Mouse (Mus musculus) adrenal gland, postnatal 14 days (tissue): Measurements from ENCODE around the gene Psmd8. TPM values are rescaled to one million over a fixed set of nuclear protein-coding genes. Genes with fewer than 3 reads are reported as not detected.
"Not testable (repeated sequence)": the region's sequence is repeated elsewhere in the genome, so short reads cannot be mapped to it uniquely, and the experiment has no call there.

Experiments used
- DNase-seq: peaks from one replicate; pipeline ENCODE4 v3.0.0; 2021; ENCODE audit warnings: mixed read lengths
- long read RNA-seq, 2 experiments: library from polyadenylated mRNA; stranded (forward); transcript quantifications; one replicate each; pipeline ENCODE4 v2.0.0; 2021
- total RNA-seq: library from RNA; stranded (reverse); gene quantifications from 2 replicates; pipeline ENCODE4 v1.2.3, GENCODE M21; 2021

Psmd8 gene
- total RNA-seq, result 212 and 215 TPM in 2 replicates
- long read RNA-seq, experiment 1, transcript Psmd8-202 (7 exons, 1,391 nt), result major isoform, 254 of 287 reads
- long read RNA-seq, experiment 1, partial matches to known transcripts, result 10 of 287 reads
- long read RNA-seq, experiment 1, other reads (novel, unspliced or antisense), result 23 of 287 reads
- long read RNA-seq, experiment 2, transcript Psmd8-202 (7 exons, 1,391 nt), result major isoform, 169 of 200 reads
- long read RNA-seq, experiment 2, partial matches to known transcripts, result 8 of 200 reads
- long read RNA-seq, experiment 2, other reads (novel, unspliced or antisense), result 22 of 200 reads

DNA sequence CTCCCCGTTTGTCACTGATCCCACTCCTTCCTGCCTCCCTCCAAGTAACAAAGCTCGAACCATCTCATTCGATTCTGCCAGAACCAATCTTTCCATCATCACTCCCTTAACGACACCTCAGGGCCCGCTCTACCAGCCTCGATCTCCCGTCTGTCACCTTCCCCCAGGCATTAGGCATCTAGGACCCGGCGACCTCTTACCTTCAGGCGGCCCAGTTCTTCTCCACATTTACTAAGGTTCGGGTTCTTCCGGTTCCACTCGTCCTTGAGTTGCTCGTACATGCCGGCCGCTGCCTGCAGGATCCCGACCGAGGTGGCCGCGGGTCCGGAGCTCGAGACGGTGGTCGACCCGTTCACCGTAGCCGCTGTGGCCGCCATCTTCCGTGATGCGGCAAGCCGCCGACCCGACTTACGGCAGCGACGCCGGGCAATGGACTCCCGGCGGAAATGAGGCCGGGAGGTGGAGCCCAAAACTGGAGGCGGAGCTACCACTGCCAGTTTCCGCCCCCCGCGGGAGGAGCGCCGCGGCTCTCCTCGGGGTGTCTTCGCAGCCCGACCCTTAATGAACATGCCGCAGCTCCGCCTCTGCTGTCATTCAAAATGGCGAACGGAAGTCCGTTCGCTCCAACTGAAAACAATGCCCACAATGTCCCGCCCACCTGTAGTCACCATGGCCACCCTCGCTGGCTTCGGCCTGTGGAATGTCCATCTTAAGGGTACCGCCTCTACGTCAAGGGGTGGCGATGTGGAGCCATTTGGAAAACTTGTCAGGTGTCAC lies at the start of gene Psmd8:
Gene Psmd8, minus strand, starts transcription at position 625 of the 777 bp plus-strand sequence.
- DNase-seq, result peak; percentile 98

DNA sequence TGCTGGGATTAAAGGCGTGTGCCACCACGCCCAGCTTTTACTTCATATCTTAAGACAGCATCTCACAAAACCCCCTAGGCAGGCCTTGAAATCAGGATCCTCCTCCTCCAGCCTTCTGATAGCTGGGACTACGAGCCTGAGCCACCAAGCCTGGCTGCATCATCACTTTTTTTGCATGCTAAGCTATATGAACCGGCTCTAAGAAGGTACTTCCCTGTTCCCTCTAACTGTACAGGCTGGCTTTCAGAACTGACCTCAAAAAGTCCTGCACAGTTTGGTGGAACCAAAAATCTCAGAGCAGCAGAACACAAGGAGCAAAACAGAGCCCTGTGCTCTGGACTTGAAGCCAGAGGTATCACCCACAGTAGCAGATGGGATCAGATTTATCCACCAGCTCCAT lies 47.7 kb upstream of the Psmd8 start:
- no peak for DNase-seq

DNA sequence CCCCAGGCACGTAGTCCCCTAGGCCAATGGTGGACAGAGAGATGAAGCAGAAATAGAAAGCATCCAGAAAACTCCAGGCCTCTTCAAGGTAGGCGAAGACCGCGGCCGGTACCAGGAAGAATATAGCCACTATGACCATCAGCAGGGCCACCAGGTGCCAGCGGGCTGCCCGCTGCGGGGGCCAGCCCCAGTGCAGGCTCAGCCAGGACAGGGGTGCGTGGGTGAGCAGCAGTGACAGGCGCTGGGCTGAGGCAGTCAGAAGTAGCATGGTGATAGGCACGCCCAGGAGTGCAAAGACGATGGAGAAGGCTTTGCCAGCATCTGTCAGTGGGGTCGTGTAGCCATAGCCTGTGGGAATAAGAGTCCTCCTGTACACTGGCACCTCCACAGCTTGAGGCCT lies 45.0 kb upstream of the Psmd8 start:
- no peak for DNase-seq

DNA sequence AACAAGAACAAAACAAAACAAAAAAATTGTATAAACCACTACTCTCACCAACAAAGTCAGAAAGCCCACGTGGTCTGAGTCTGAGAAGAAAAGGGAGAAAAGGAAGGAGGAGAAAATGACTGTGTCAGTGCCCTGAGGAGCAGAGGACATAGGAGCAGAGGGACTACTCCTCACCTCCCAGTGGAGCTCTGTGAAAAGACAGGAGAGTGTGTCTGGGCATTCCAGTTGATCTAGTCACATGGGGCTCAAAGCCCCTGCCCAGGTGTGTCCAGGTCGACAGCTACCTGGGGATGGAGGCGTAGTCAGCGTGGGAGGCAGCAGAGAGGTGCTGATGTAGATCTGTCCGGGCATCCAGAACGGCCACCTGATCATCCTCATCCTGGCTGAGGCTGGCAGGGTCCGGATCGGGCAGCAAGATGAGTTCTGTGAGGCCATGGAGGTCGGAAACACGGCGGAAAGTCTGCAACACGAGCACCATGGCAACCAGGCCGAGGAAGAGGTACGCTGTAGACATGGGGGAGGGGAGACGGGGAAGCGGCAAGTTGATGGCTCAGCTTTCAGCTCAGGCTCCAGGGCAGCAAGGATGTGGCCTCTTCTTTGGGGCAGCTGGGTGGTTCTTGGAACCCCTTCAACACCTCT lies 44.4 kb upstream of the Psmd8 start:
- no peak for DNase-seq

DNA sequence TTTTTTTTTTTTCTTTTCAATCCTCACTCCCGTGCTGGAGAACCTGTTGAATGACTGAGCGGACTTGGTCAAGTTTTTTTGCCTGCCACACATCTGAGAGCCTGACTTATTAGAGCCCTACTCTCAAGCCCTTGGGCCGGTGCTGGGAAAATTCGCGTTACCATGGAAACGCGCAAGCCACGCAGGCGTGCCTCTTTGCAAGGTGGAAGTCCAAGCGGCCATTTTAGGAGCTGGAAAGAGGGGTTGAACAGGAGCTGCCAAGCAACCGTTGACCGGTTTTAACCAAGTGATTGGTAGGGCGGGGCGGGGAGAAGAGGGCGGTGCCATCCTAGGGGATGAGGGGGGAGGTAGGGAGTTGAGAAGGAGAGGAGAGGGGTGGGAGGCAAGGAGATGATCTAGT lies 34.3 kb upstream of the Psmd8 start:
- DNase-seq, result no peak

DNA sequence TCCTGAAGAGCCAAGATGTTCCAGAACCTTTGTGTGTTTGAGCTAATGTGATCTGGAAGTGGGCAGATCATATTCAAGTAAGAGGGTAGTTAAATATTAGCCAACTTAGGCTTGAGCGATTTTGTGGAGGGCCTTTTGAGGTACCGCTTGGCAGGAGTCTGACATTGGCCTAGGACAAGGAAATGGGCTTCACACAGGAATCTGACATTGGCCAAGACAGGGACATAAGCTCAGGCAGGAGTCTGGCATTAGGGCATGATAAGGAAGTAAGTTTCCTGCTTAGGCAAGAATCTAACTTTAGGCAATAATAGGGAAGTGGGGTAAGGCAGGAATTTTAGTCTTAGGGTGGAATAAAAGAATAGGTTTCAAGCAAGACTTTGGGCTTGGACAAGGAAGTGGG lies 33.7 kb upstream of the Psmd8 start:
- no peak for DNase-seq

DNA sequence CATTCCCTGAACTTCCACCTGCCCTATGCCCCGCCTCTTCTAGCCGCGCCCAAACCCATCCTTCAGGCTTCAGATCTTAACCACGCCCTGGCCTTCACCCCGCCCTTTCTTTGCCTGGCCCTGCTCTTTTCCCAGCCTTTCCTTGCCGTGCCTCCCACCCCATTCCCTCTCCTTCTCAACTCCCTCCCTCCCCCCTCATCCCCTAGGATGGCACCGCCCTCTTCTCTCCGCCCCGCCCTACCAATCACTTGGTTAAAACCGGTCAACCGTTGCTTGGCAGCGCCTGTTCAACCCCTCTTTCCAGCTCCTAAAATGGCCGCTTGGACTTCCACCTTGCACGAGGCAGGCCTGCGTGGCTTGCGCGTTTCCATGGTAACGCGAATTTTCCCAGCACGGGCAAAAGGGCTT lies 33.2 kb upstream of the Psmd8 start, which contains the start of gene Catsperg1:
Gene Catsperg1, minus strand, starts transcription at position 361 of the 408 bp plus-strand sequence.
- peak; percentile 15 for DNase-seq

DNA sequence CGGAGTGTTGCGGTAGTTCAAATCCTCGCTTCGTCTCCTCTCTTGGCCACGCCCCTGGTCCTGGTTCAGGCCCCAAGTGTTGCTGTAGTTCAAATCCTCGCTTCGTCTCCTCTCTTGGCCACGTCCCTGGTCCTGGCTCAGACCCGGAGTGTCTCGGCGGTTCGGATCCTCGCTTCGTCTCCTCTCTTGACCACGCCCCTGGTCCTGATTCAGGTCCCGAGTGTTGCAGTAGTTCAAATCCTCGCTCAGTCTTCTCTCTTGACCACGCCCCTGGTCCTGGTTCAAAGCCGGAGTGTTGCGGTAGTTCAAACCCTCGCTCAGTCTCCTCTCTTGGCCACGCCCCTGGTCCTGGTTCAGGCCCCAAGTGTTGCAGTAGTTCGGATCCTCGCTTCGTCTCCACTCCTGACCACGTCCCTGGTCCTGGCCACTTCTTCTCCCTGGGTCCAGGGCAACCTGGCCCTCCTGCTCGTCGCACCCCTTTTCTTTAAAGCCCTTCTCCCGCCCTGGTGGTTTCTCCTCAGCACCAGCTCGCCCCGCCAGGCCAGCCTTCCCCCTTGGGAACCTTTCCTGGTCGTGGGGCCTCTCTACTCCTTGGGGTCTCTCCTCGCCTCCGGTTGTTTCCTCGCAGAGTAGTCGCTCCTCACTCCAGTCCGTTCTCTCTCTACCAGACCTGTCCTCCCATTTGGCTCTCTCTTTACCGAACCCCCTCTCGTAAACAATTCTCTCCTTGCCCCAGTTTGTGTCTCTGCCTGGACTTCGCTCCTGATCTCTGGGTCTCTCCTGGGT lies 32.5 kb upstream of the Psmd8 start:
- not testable (repeated sequence) for DNase-seq

DNA sequence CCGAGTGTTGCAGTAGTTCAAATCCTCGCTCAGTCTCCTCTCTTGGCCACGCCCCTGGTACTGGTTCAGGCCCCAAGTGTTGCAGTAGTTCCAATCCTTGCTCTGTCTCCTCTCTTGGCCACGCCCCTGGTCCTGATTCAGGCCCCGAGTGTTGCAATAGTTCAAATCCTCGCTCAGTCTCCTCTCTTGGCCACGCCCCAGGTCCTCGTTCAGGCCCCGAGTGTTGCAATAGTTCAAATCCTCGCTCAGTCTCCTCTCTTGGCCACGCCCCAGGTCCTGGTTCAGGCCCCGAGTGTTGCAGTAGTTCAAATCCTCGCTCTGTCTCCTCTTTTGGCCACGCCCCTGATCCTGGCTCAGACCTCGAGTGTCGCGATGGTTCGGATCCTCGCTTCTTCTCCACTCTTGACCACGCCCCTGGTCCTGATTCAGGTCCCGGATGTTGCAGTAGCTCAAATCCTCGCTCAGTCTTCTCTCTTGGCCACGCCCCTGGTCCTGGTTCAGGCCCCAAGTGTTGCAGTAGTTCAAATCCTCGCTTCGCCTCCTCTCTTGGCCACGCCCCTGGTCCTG lies 31.8 kb upstream of the Psmd8 start:
- DNase-seq, result peak; percentile 24

DNA sequence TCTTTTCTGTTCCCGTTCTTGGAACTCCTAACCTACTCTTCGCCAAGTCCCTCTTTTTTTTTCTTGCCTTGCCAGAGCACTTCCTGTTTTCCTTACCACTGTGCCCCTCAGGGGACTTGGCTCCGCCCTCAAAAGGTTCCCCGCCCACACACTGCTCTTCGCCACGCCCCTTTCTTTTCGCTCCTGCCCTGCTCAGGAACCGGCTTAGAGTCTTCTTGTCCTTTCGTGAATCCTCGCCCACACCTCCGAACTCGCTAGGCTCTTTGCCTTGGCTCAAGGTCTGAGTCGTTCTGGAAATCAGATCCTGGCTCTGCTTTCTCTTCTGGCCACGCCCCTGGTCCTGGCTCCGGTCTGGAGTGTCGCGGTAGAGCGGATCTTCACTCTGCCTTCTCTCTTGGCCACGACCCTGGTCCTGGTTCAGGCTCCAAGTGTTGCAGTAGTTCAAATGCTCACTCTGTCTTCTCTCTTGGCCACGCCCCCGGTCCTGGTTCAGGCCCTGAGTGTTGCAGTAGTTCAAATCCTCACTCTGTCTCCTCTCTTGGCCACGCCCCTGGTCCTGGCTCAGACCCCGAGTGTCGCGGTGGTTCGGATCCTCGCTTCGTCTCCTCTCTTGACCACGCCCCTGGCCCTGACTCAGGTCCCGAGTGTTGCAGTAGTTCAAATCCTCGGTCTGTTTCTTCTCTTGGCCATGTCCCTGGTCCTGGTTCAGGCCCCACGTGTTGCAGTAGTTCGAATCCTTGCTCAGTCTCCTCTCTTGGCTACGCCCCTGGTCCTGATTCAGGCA lies 31.1 kb upstream of the Psmd8 start:
- peak; percentile 91 for DNase-seq

DNA sequence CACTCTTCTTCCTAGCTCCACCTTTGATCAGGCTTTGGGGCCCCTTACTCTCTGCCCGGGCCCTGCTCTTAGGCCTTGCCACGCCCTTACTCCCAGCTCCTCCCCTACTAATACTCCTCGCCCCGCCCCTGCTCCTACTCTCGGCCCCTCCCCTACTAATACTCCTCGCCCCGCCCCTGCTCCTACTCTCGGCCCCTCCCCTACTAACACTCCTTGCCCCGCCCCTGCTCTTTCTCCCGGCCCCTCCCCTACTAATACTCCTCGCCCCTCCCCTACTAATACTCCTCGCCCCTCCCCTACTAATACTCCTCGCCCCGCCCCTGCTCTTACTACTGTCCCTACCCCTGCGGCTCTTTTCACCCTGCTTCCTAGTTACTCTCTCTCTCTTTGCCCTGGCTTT lies 30.5 kb upstream of the Psmd8 start:
- peak; percentile 76 for DNase-seq

DNA sequence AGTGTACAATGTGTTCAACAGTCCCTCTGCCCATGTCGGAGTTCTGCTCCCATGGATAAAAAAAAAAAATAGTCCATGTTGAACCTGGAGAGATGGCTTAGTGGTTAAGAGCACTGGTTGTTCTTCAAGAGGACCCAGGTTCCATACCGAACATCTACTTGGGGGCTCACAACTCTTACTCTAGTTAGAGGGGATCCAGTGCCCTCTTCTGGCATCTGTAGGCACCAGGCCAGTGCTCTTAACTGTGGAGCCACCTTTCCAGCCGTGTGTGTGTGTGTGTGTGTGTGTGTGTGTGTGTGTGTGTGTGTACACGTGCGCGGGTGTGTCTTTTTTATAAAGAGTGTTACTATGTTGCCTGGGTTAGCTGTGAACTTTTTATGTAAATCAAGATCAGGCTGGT lies 22.1 kb upstream of the Psmd8 start:
- DNase-seq, result no peak

DNA sequence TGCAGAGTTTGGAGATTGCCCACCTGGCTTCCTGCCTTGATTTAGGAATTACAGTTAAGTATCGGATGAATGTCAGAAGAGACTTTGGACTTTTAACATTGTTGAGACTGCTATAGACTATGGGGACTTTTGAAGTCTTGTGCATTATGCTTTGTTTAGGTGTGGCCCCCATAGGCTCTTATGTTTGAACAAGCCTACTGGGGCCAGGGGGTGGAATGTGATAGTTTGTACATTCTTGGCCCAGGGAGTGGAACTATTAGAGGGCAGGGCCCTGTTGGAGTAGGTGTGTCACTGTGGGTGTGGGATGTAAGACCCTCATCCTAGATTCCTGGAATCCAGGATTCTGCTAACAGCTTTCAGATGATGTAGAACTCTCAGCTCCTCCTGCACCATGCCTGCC lies 13.7 kb upstream of the Psmd8 start:
- DNase-seq, result not testable (repeated sequence)

DNA sequence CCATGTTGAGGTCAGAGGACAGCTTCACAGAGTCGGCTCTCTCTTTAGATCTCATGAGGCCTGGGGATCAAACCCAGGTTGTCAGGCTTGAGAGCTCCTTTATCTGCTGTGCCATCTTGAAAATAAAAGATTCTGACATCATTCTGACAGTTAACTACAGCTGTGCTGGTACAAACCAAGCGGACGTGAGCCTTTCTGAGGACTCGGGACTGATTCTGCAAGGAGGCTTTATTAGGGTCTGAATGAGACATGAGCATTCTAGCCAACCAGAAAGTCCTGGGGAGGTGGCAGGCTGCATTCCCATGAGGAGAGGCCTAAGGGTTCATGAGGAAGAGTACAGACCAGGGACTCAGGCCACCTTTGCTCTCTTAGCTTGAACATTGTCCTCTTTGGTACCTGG lies 822 bp upstream of the Psmd8 start:
- DNase-seq, result not testable (repeated sequence)

DNA sequence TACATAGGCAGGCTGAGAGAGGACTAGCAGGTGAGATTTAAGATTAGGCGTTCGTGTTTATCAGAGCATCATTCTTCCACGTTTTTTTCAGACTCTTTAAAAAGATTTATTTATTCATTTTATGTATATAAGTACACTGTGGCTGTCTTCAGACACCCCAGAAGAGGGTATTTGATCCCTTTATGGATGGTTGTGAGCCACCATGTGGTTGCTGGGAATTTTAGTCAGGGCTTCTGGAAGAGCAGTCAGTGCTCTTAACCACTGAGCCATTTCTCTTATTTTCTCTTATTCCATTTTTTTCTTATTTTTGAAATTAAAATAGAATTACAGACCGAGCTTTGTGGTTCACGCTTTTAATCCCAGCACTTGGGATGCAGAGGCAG lies 344 bp upstream of the Psmd8 start:
- no peak for DNase-seq

DNA sequence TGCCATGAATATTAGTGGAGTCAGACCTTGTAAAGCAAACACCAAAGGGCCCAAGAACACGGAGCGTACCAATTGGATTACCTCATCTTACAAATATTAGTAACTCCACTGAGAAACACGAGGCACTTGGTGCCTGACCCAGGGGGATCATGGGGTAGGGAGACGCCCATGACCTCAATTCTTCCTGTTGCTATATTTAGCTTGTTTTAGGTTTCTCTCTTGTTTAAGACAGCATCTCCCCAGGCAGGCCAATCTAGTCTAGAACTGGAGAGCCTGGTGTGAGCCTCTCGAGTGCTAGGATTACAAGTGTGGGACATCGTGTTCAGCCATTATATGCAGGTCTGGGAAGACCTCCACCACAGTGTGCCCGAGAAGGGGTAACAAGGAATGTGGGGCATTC lies 1.2 kb downstream of the Psmd8 start:
- DNase-seq, result no peak

DNA sequence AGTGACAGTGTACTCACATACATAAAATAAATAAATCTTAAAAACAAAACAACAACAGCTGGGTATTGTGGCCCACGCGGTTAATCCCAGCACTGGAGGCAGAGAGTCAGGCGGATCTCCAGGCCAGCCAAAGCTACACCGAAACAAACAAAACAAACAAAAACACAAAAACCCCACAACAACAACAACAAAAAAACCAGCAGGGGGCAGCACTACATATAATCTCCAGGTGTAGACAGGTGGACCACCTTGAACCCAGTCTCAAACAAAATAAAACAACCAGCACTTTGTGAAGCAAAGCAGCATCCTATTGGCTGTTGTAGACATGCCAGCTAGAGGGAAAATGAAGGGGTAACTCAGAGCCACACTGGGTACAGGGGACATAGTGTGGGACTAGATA lies 2.4 kb downstream of the Psmd8 start:
- DNase-seq, result no peak

DNA sequence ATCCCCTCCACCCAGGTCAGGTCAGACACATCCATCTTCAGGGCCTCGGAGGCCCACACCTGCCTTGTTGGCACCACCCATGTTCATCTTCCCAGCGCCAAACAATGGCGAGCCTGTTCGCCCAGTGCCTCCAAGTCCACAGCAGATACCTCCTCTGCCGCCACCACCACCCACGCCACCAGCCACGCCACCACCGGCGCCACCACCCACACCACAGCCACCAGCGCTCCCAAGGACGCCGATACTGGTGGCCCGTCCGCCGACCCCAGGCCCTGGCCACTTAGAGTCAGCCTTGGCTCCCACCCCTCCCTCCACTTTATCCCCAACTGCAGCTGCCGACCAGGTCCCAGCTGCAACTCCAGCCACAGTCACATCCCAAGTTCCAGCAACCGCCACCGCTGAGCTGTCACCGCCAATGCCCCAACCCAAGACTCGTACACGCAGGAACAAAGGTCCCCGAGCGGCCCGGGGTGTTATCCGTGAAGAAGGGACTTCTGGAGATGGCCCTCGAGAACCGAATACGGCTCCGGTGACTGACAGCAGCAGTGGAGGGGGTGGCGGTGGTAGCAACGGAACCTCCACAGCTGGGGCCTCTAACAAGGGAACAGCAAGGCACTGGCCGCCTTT lies 8.0 kb downstream of the Psmd8 start:
- DNase-seq, result no peak

DNA sequence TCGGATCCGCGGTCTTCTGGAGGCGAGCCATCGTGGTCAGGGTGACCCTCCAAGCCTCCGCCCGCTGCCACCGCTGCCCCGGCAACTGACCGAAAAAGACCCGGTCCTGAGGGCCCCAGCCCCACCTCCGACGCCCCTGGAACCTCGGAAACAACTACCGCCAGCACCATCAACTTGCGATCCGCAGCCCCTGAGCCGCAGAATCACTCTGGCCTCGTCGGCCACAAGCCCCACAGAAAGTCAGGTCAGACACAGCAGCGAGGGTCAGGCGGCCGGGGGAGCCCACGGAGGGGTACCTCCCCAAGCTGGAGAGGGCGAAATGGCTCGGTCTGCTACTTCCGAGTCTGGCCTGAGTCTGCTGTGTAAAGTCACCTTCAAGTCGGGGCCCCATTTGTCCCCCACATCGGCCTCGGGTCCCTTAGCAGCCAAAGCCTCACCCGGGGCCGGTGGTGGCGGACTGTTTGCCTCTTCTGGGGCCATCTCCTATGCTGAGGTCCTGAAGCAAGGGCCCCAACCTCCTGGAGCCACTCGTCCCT lies 8.9 kb downstream of the Psmd8 start:
- DNase-seq, result no peak

DNA sequence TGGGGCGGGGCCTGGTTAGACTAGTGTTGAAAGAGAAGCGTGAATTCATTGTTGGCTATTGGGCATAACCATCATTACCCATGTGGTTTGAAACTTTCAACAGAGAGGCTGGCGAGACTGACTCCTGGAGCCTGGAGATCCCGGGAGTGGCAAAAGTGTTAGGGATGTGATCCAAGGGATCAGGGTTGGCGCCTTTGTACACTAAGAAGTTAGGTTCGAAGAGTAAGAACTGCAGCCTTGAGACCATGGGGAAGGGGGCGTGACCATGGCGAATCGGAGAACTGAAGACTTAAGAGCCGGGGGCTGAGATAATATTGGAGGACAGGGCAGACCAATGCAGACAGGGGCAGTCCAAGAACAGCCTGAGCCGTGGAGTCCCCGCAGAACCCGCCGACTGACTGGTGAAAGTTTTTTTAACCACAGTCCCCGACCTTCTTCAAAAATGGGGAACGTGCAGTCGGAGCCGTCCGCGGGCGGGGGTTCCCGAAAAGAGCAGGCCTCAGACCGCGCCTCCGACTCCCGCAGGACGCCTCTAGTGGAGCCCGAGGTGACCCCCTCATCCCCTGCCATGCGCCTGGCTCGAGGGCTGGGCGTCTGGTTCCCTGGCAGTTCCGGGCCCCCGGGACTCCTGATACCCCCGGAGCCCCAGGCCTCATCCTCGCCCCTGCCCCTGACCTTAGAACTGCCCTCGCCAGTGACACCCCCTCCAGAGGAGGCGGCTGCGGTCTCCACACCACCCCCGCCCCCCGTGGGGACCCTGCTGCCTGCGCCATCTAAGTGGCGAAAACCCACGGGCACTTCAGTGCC lies 9.5 kb downstream of the Psmd8 start:
- DNase-seq, result peak; percentile 51
